Mouse (Mus musculus): Measurements from ENCODE around the gene Ikbkg. TPM values are rescaled to one million over a fixed set of nuclear protein-coding genes. Genes with fewer than 3 reads are reported as not detected.

The Ikbkg gene
- total and polyA plus RNA-seq, 3 experiments = 20.5 to 40.6 (median 26.4) TPM

- peak overlapping the region; percentile 83 for H3K9ac ChIP-seq (ENCODE audit: insufficient read depth, low read depth)
- H3K27ac ChIP-seq (ENCODE audit: insufficient read depth, low read depth) = peak overlapping the region; percentile 46; the same call in 1 of the 2 replicates
- DNase-seq (ENCODE audit: extremely low read depth) = peak; percentile 48
- in situ Hi-C loops (cut with MboI; ENCODE audit: low pct_ligation_motif_present, low pct_unique_long_range_greater_than_20kb, low sequenced_read_pairs) (no loop called here), dilution Hi-C loops (cut with MboI; ENCODE audit: extremely low pct_ligation_motif_present, extremely low pct_unique_long_range_greater_than_20kb, low sequenced_read_pairs) (no loop called here)
- H3K9me3 ChIP-seq (replicated peaks; ENCODE audit: low read length) = no peaks in the 10 kb centered on the region
- peak overlapping the region; percentile 65 for H3K4me2 ChIP-seq (ENCODE audit: insufficient read depth, low read depth, poor library complexity, severe bottlenecking)
- peaks cover 9% of the 10 kb centered on the region for H3K79me2 ChIP-seq (replicated peaks; ENCODE audit: control insufficient read depth, extremely low read depth, insufficient read depth, poor library complexity, severe bottlenecking)
- no peaks in the 10 kb centered on the region for H3K27me3 ChIP-seq (replicated peaks)
- peak; percentile 83 for TF ChIP-seq MXI1 (IDR thresholded peaks at IDR 0.05; ENCODE audit: low read depth, low read length)
- no peak for TF ChIP-seq GABPA (IDR thresholded peaks at IDR 0.05; ENCODE audit: insufficient replicate concordance, low read depth, low read length)
- TF ChIP-seq RCOR1 (conservative IDR thresholded peaks at IDR 0.05; ENCODE audit: low read depth, low read length) = no peak
- no peak for TF ChIP-seq JUN (IDR thresholded peaks at IDR 0.05; ENCODE audit: insufficient read depth, low read depth, low read length)
- TF ChIP-seq USF2 (conservative IDR thresholded peaks at IDR 0.05; ENCODE audit: low read depth, low read length) = no peak
- no peak for TF ChIP-seq MAZ (IDR thresholded peaks at IDR 0.05; ENCODE audit: low read depth, low read length)
- TF ChIP-seq EP300 (IDR thresholded peaks at IDR 0.05; ENCODE audit: low read length) = no peak
- no peak for TF ChIP-seq TBP (conservative IDR thresholded peaks at IDR 0.05; ENCODE audit: low read depth, low read length)
- TF ChIP-seq POLR2AphosphoS2 (IDR thresholded peaks at IDR 0.05; ENCODE audit: low read depth, low read length) = peak; percentile 85; the same call in 1 of the 2 replicates
- TF ChIP-seq MYC (IDR thresholded peaks at IDR 0.05; ENCODE audit: low read depth, low read length) = peak; percentile 81
- TF ChIP-seq RAD21 (IDR thresholded peaks at IDR 0.05; ENCODE audit: low read depth, low read length) = no peak
- TF ChIP-seq IRF4 (IDR thresholded peaks at IDR 0.05; ENCODE audit: low read depth, low read length) = peak; percentile 9; the same call in 1 of the 2 replicates
- no peak for TF ChIP-seq E2F4 (IDR thresholded peaks at IDR 0.05; ENCODE audit: insufficient replicate concordance, low read depth, low read length)
- 0 out of 2 replicates have a peak, but pooled peaks have one; percentile 44 for TF ChIP-seq KAT2A (IDR thresholded peaks at IDR 0.05; ENCODE audit: insufficient replicate concordance, low read length)
- no peak for TF ChIP-seq MAFK (IDR thresholded peaks at IDR 0.05; ENCODE audit: insufficient replicate concordance, low read length)
- TF ChIP-seq HCFC1 (IDR thresholded peaks at IDR 0.05; ENCODE audit: low read depth, low read length) = peak; percentile 52
- no peak for TF ChIP-seq CHD2 (IDR thresholded peaks at IDR 0.05; ENCODE audit: low read length)
- no peak for TF ChIP-seq USF1 (IDR thresholded peaks at IDR 0.05; ENCODE audit: low read depth, low read length)
- TF ChIP-seq UBTF (IDR thresholded peaks at IDR 0.05; ENCODE audit: low read depth, low read length) = no peak
- no peak for TF ChIP-seq ZNF384 (IDR thresholded peaks at IDR 0.05; ENCODE audit: low read depth, low read length)
- TF ChIP-seq MEF2A (IDR thresholded peaks at IDR 0.05; ENCODE audit: borderline replicate concordance, low read depth, low read length) = 0 out of 2 replicates have a peak, but pooled peaks have one; percentile 25
- TF ChIP-seq CHD1 (IDR thresholded peaks at IDR 0.05; ENCODE audit: low read depth, low read length) = no peak
- no peak for TF ChIP-seq ZKSCAN1 (IDR thresholded peaks at IDR 0.05; ENCODE audit: borderline replicate concordance, low read depth, low read length)
- TF ChIP-seq NRF1 (IDR thresholded peaks at IDR 0.05; ENCODE audit: low read depth, low read length) = peak; percentile 77
- peak; percentile 43; the same call in 1 of the 2 replicates for TF ChIP-seq ELF1 (IDR thresholded peaks at IDR 0.05; ENCODE audit: low read depth, low read length)
- peak; percentile 88; the same call in 1 of the 2 replicates for TF ChIP-seq MAX (IDR thresholded peaks at IDR 0.05; ENCODE audit: low read length)
- no peak for TF ChIP-seq CTCF (conservative IDR thresholded peaks at IDR 0.05 in 1 of 2, IDR thresholded peaks at IDR 0.05 in 1 of 2; ENCODE audit: low read depth in 2 of 2, low read length in 2 of 2)
- no peak; the same call in 1 of the 2 replicates for TF ChIP-seq ZMIZ1 (IDR thresholded peaks at IDR 0.05; ENCODE audit: low read depth, low read length)
- peak; percentile 52; the same call in 1 of the 2 replicates for TF ChIP-seq TCF12 (IDR thresholded peaks at IDR 0.05; ENCODE audit: low read depth, low read length)
- TF ChIP-seq JUND (conservative IDR thresholded peaks at IDR 0.05; ENCODE audit: low read depth, low read length) = no peak
- peak; percentile 36; the same call in 1 of the 2 replicates for TF ChIP-seq NELFE (IDR thresholded peaks at IDR 0.05; ENCODE audit: low read depth, low read length)
- no peak for TF ChIP-seq BHLHE40 (IDR thresholded peaks at IDR 0.05; ENCODE audit: low read depth, low read length)
- TF ChIP-seq ETS1 (conservative IDR thresholded peaks at IDR 0.05; ENCODE audit: low read depth, low read length) = no peak
- TF ChIP-seq POLR2A (IDR thresholded peaks at IDR 0.05; ENCODE audit: low read depth, low read length) = peak; percentile 68
- peak; percentile 54; the same call in 1 of the 2 replicates for TF ChIP-seq SIN3A (IDR thresholded peaks at IDR 0.05; ENCODE audit: low read length)
- no peak for TF ChIP-seq ZC3H11A (IDR thresholded peaks at IDR 0.05; ENCODE audit: low read depth, low read length)
- no peak for TF ChIP-seq SMC3 (IDR thresholded peaks at IDR 0.05; ENCODE audit: low read depth, low read length)
- no peak for TF ChIP-seq PAX5 (IDR thresholded peaks at IDR 0.05; ENCODE audit: low read length)
- peaks cover 21 to 36% of the 10 kb centered on the region in 2 experiments for H3K36me3 ChIP-seq (replicated peaks in 1 of 2; ENCODE audit: control insufficient read depth in 1 of 2, insufficient read depth in 1 of 2, low read length in 1 of 2)
- peak overlapping the region; percentile 67 to 88 (median 70) for H3K4me3 ChIP-seq (replicated peaks in 1 of 3; ENCODE audit: low read depth in 2 of 3, low read length in 2 of 3, poor library complexity in 1 of 3)
- peaks cover 12 to 35% of the 10 kb centered on the region in 2 experiments; a peak in 3 of 4 replicates for H3K4me1 ChIP-seq (ENCODE audit: control insufficient read depth in 1 of 2, insufficient read depth in 2 of 2)
Observed at GRCm38 (mm10) chrX:74368209-74368909, 24.7 kb upstream of the Ikbkg start.
